Mouse (Mus musculus) liver, embryonic 16.5 days (tissue): ENCODE measurements around the gene Adprhl1. TPM values are rescaled to one million over a fixed set of nuclear protein-coding genes. Genes with fewer than 3 reads are reported as not detected.

Source experiments
- ATAC-seq: fragments of 200-750 bp; cut with Nextera tagmentation; 2 replicates; pipeline ENCODE4 v1.8.0; 2017; ENCODE audit warnings: low read depth, mild to moderate bottlenecking, moderate number of reproducible peaks, moderate library complexity
- H3K27ac ChIP-seq: fragments of 300-500 bp; sonication (generic); 2 replicates; pipeline ENCODE4 v1.5.1; 2014; ENCODE audit warnings: mild to moderate bottlenecking, low read length
- H3K27me3 ChIP-seq: fragments of 300-500 bp; sonication (generic); 2 replicates; pipeline ENCODE4 v1.6.1; 2014; ENCODE audit warnings: low read depth, low read length, mixed read lengths; ENCODE audit not compliant: control insufficient read depth, insufficient read depth
- H3K36me3 ChIP-seq: fragments of 300-500 bp; sonication (generic); 2 replicates; pipeline ENCODE4 v1.6.1; 2014; ENCODE audit warnings: mild to moderate bottlenecking; ENCODE audit not compliant: control insufficient read depth, insufficient read depth
- H3K4me1 ChIP-seq: fragments of 300-500 bp; sonication (generic); 2 replicates; pipeline ENCODE4 v1.6.1; 2014; ENCODE audit warnings: low read depth, low read length, mixed read lengths; ENCODE audit not compliant: control insufficient read depth
- H3K4me2 ChIP-seq: fragments of 300-500 bp; sonication (generic); 2 replicates; pipeline ENCODE4 v1.6.1; 2014; ENCODE audit warnings: low read depth, low read length, mixed read lengths
- H3K4me3 ChIP-seq: fragments of 300-500 bp; sonication (generic); 2 replicates; pipeline ENCODE4 v1.5.1; 2014; ENCODE audit warnings: low read depth, mild to moderate bottlenecking, low read length
- H3K9ac ChIP-seq: fragments of 300-500 bp; sonication (generic); 2 replicates; pipeline ENCODE4 v1.6.1; 2014; ENCODE audit warnings: low read depth, low read length
- H3K9me3 ChIP-seq: fragments of 300-500 bp; sonication (generic); replicated peaks from 2 replicates; pipeline ENCODE4 v1.6.1; 2016; ENCODE audit warnings: low read length; ENCODE audit not compliant: control insufficient read depth
- WGBS: fragments of 180-500 bp; shearing (Covaris S2); extraction: QIAGEN DNeasy Blood & Tissue Kit; methylation state at CpG from one replicate; pipeline ENCODE4 v1.1.7; 2014; ENCODE audit not compliant: insufficient replicate concordance; 5-methylcytosine and 5-hydroxymethylcytosine counted together
- polyA plus RNA-seq: library from polyadenylated mRNA; unstranded; fragments of >200 nt; fragmentation: Nextera tagmentation; extraction: Ambion mirVana; gene quantifications from 2 replicates; pipeline ENCODE4 v1.2.1, GENCODE M21; 2015

Gene Adprhl1
- 0.34 and 0.77 TPM in 2 replicates for polyA plus RNA-seq

GRCm38 (mm10) chr8:13254019-13254418, at the start of gene Adprhl1:
Adprhl1 (minus strand) TSS chr8:13254162.
- H3K4me1 ChIP-seq, result no peaks in the 10 kb centered on the region
- ATAC-seq, result peak; percentile 50
- no peak within 1 kb of the TSS for H3K4me2 ChIP-seq
- 30% methylated on average over 8 of the region's 8 CpGs for WGBS
- H3K9me3 ChIP-seq, result no peaks in the 10 kb centered on the region
- no peak within 1 kb of the TSS for H3K9ac ChIP-seq
- no peaks in the 10 kb centered on the region; the same call in 1 of the 2 replicates for H3K36me3 ChIP-seq
- H3K27me3 ChIP-seq, result no peaks in the 10 kb centered on the region
- no peak within 1 kb of the TSS for H3K4me3 ChIP-seq
- H3K27ac ChIP-seq, result no peak within 1 kb of the TSS

DNA sequence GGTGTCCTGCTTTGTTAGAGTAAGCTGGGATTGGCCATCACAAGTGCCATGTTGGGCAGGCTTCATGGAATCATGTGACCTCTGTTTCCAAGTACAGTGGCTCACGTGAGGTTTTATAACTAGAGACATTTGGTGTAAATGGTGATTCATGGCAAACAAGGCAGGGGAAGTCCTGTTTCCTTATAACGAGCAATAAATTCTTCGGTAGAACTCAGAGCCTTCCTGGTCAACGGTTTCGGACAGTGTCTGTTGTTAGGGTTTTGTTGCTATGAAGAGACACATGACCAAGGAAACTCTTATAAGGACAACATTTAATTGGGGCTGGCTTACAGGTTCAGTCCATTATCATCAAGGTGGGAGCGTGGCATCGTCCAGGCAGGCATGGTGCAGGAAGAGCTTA, 47.1 kb upstream of the Adprhl1 start:
- Histone ChIP-seq H3K9me3 (no peaks in the 10 kb centered on the region), H3K27me3 (no peaks in the 10 kb centered on the region), H3K9ac (no peak overlapping the region), H3K4me3 (no peak overlapping the region), H3K36me3 (no peaks in the 10 kb centered on the region; the same call in 1 of the 2 replicates), H3K27ac (no peak overlapping the region), H3K4me1 (no peaks in the 10 kb centered on the region), H3K4me2 (no peak overlapping the region)
- WGBS, result 79% methylated on average over 7 of the region's 7 CpGs
- no peak for ATAC-seq

- no peak for ATAC-seq
- H3K9me3 ChIP-seq, result no peaks in the 10 kb centered on the region
- no peak overlapping the region for H3K4me3 ChIP-seq
- H3K27me3 ChIP-seq, result no peaks in the 10 kb centered on the region
- no peaks in the 10 kb centered on the region; the same call in 1 of the 2 replicates for H3K36me3 ChIP-seq
- no peaks in the 10 kb centered on the region for H3K4me1 ChIP-seq
- H3K4me2 ChIP-seq, result no peak overlapping the region
- H3K27ac ChIP-seq, result no peak overlapping the region
- 83% methylated on average over 8 of the region's 8 CpGs for WGBS
- no peak overlapping the region for H3K9ac ChIP-seq
Observed at GRCm38 (mm10) chr8:13299571-13299970, 45.6 kb upstream of the Adprhl1 start.

DNA sequence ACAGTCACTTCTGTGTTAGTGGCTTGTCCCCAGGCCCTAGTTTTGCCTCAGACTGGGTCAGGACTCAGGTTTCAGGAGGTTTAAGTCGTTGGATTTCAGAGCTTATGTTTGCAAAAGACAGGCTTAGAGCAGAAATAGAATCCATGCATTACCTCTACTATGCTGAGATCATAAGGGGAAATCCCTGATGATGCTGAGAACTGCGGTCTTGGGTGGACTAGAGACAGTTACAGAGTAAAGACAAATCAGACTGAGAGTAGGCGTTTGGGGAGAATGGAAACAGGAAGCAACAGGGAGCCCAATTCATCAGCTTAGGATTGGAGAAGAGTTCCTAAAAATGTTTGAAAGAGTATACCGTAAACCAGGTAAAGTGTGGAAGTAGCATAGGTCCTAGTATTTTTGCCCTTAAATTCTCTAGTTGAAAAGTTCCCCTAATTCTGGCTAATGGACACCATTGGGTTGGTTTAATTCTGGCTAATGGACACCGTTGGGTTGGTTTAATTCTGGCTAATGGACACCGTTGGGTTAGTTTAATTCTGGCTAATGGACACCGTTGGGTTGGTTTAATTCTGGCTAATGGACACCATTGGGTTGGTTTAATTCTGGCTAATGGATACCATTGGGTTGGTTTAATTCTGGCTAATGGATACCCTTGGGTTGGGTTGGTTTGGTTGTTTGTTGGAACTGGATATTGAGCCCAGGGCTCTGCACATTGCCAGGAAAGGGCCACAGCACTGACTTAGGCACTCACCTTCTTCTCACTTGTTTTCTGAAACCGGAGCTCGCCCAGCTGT, 39.9 kb upstream of the Adprhl1 start:
- H3K9me3 ChIP-seq, result no peaks in the 10 kb centered on the region
- no peak overlapping the region for H3K4me2 ChIP-seq
- no peak for ATAC-seq
- no peak overlapping the region for H3K4me3 ChIP-seq
- H3K4me1 ChIP-seq, result peaks cover 4% of the 10 kb centered on the region
- H3K36me3 ChIP-seq, result peaks cover 3% of the 10 kb centered on the region; the same call in 1 of the 2 replicates
- no peak overlapping the region for H3K9ac ChIP-seq
- no peaks in the 10 kb centered on the region for H3K27me3 ChIP-seq
- 75% methylated on average over 9 of the region's 9 CpGs for WGBS
- no peak overlapping the region for H3K27ac ChIP-seq

- WGBS, result 22% methylated on average over 9 of the region's 9 CpGs
Observed at GRCm38 (mm10) chr8:13292364-13292763, 38.4 kb upstream of the Adprhl1 start.

GRCm38 (mm10) chr8:13288646-13289045, 34.7 kb upstream of the Adprhl1 start:
- H3K4me3 ChIP-seq, result peak overlapping the region; percentile 92
- 6% methylated on average over 6 of the region's 6 CpGs for WGBS
- no peaks in the 10 kb centered on the region for H3K9me3 ChIP-seq
- H3K36me3 ChIP-seq, result peaks cover 3% of the 10 kb centered on the region; the same call in 1 of the 2 replicates
- ATAC-seq, result no peak
- H3K27ac ChIP-seq, result no peak overlapping the region
- H3K4me2 ChIP-seq, result peak overlapping the region; percentile 91
- peak overlapping the region; percentile 94 for H3K9ac ChIP-seq
- peaks cover 19% of the 10 kb centered on the region for H3K4me1 ChIP-seq
- no peaks in the 10 kb centered on the region for H3K27me3 ChIP-seq

More at GRCm38 (mm10) chr8:13292364-13292763, 38.4 kb upstream of the Adprhl1 start:
- Histone ChIP-seq H3K9ac (no peak overlapping the region), H3K36me3 (peaks cover 3% of the 10 kb centered on the region; the same call in 1 of the 2 replicates), H3K27ac (no peak overlapping the region), H3K4me2 (no peak overlapping the region), H3K9me3 (no peaks in the 10 kb centered on the region), H3K4me3 (no peak overlapping the region), H3K27me3 (no peaks in the 10 kb centered on the region), H3K4me1 (peaks cover 11% of the 10 kb centered on the region)
- ATAC-seq, result no peak

DNA sequence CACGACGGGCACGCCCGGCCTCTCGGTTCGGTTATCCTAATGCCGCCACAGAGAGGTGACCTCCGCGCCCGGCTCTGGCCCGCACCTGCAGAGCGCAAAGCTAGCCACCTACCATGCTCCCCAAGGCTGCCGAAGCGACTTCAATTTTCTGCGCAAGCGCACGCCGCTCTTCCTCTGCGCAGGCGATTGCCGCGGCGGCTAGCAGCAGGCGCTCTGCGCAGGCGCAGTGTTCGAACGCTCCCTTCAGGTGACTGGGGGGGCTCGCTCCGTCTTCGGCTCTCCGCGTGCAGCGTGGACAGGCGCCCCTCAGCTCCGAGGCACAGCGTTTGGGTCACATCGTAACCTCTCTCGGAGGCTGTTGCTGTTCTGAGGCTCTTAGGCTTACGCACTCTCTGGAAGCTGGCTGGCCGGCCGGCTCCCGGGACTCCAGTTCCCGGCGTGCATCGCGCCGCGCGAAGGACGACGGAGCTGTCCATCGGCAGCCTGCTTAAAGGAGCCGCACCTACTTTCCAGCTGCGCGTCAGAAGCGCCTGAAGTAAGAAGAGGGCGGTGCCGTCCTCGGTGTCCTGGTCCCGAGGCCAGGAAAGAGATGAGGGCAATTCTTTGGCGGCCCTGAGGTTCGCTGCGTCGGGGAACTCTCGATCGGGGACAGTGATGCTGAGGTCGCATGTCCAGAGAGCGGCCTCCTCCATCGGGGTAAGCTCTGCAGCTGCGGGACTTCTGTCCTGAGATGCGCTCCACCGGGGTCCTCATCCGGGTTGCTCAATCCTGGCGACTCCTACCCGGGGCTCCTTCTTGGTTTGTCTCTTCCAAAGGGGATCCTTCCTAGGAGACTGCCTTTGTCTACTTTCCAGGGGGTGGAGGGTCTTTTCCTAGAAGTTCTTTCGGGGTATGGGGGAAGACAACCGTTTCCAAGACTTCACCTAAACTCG, 34.0 kb upstream of the Adprhl1 start, which contains the start of the genes Dcun1d2 and Tmco3:
Gene Dcun1d2 (minus strand): TSS at position 440 of the 932 bp plus-strand sequence.
Gene Tmco3 (plus strand): TSS at position 499 of the 932 bp plus-strand sequence.
- H3K9me3 ChIP-seq, result no peaks in the 10 kb centered on the region
- H3K27ac ChIP-seq, result peak within 1 kb of the TSS; percentile 100
- H3K36me3 ChIP-seq, result peaks cover 3% of the 10 kb centered on the region; the same call in 1 of the 2 replicates
- WGBS, result under 1% methylated on average over 79 of the region's 79 CpGs
- peak within 1 kb of the TSS; percentile 91 for H3K4me2 ChIP-seq
- peak within 1 kb of the TSS; percentile 92 for H3K4me3 ChIP-seq
- peak; percentile 89 for ATAC-seq
- no peaks in the 10 kb centered on the region for H3K27me3 ChIP-seq
- peaks cover 19% of the 10 kb centered on the region for H3K4me1 ChIP-seq
- peak within 1 kb of the TSS; percentile 94 for H3K9ac ChIP-seq

DNA sequence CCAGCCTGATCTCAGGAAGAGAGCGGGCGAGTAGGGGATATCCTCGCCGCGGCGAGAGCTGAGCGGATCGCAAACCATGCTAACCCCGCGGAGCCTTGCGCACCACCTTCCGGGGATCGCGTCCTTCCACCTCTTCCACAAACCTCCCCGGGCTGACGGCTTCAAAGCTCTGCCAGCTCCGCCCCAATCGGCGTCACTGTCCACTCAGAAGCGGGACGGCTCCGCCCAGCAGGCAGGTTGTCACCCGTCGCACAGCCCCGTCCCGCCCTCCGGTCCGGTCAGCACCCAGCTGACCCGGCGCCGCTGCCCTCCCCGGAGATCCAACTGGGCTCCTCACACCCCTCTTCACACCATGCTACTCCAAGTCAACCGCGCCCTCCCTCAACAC, 33.3 kb upstream of the Adprhl1 start:
- Histone ChIP-seq H3K27ac (peak overlapping the region; percentile 100), H3K36me3 (no peaks in the 10 kb centered on the region), H3K4me2 (peak overlapping the region; percentile 91), H3K4me3 (peak overlapping the region; percentile 92), H3K27me3 (no peaks in the 10 kb centered on the region), H3K9me3 (no peaks in the 10 kb centered on the region), H3K9ac (peak overlapping the region; percentile 94), H3K4me1 (peaks cover 19% of the 10 kb centered on the region)
- peak; percentile 86 for ATAC-seq
- WGBS, result under 1% methylated on average over 34 of the region's 34 CpGs
